Mouse (Mus musculus): ENCODE data around the gene Psip1.
A peak's percentile ranks its signal among the peaks of the same experiment; 100 is the strongest.
"Not testable (repeated sequence)": the region's sequence is repeated elsewhere in the genome, so short reads cannot be mapped to it uniquely, and the experiment has no call there.

Psip1 gene

DNA sequence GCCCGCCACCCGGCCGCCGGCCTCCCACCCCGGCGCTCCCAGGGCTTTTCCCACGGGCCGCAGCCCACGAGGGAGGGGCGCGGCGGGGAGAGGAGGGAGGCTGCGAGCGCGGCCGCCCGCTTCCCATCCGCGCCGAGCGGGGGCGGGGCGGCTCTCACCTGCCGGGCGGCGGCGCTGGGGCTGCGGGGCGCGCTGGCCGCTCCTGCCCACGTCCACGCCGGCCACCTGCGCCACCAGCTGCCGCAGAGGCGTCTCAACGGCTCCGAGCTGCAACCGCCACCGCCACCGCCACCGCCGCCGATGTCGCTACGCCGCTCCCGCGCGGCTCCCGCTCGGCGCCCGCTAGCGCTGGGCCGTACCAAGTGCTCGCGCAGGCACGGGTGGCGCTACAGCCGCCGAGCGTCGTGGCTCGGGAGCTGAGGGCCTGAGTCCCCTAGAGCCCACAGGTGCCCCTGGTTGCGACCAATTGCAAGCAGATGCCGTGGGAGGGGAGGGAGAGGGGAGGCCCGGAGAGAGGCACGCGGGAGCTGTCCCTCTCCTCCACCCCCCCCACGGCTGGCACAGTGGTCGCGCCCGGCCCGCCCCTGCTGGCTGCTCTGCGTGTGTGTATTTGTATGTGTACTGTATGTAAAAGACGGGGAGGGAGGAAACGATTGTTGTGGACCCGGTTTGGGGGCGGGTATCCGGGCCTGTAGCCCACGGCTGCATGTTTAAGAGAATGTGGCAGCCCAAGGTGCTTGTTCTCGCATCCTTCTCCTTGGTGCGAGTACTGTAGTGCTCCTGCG lies at the start of gene Psip1:
Gene Psip1 (minus strand): TSS at position 343 of the 785 bp plus-strand sequence.
- peak; percentile 95 for DNase-seq (ENCODE audit: low read depth)

DNA sequence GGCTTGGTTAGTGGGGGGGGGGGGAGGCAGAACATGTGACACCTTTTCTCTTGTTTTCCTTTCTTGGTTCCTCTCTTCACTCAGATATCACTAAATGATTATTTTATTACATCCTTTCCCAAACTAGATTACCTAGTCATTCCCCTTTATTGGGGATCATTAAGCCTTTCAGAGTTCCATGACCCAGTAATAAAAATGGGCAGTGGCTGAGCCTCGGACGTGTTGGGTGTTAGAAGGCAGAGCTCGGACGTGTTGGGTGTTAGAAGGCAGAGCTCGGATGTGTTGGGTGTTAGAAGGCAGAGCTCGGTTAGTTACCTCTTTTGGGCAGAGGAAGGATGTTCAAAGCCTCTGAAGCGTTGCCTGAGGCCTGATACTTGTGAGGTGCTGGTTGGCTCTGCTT lies 47.8 kb upstream of the Psip1 start:
- DNase-seq (ENCODE audit: low read depth): no peak

DNA sequence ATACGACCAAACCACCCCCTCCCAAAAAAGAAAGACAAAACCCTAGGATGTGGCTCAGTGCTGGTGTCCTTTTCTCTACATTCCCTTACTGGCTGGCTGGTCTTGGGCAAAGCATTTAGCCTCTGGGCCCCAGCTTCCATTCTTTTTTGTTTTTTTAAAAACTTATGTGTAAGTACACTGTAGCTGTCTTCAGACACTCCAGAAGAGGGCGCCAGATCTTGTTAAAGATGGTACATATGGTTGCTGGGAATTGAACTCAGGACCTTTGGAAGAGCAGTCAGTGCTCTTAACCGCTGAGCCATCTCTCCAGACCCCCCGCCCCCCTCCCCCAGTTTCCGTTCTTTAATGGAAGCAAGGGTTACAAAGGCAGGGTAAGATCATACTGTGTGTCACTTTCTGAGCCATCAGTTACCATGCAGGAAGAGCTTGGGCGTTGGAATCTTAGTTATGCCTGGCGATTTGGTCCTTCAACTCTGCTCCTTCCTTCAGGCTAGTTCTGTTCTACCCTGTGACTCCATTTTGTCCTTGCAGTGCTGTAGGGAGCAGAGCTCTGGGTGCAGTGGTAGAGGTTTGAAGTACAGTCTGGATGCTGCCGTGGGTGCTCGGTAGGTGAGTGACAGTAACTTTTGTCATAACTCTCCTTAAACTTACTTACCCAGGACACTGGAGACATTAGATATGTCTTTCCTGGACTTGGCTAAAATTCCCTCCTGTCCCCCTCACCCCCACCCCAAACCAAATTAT lies 47.1 kb upstream of the Psip1 start:
- DNase-seq (ENCODE audit: low read depth): no peak

DNA sequence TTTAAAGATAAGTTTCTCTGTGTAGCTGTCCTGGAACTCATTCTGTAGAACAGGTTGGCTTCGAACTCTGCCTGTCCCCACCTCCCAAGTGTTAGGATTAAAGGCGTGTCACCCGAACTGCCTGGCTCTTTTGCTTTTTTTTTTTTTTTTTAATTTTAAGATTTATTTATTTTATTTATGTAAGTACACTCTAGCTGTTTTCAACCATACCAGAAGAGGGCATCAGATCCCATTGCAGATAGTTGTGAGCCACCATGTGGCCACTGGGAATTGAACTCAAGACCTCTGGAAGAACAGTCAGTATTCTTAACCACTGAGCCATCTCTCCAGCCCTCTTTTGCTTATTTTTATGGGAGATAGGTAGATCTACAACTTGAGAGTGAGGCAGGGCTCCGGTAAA lies 43.8 kb upstream of the Psip1 start:
- DNase-seq (ENCODE audit: low read depth): not testable (repeated sequence)

DNA sequence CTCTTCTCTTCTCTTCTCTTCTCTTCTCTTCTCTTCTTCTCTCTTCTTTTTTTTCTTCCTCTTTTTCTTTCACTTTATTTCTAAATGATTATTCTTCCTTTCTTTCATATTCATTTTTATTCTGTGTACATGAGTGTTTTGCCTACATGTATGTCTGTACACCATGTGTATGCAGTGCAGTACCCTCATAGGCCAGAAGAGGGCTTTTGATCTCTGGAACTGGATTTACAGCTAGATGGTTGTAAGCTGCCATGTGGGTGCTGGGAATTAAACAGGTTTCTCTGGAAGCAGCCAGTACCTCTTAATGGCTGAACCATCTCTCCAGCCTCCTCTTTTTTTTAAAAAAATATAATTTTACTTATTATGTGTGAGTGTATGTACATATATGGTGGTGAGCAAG lies 41.7 kb upstream of the Psip1 start:
- peak; percentile 83 for DNase-seq (ENCODE audit: low read depth)

DNA sequence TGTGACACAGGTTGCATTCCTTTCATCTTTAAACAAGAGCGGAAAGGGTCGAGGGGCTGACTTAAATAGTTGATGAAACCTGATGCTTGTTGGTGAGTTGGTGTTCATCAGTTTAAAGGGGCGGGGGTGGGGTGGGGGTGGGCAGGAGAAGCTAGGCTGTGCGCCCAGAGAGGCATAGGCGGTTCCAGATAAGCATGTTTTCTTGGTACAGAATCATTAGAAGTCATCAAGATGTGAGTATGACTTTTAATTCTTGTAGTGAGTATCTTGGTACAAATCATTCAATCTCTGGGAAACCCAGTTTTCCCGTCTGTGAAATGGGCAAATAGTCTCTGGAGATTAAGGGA lies 40.7 kb upstream of the Psip1 start:
- no peak for DNase-seq (ENCODE audit: low read depth)

DNA sequence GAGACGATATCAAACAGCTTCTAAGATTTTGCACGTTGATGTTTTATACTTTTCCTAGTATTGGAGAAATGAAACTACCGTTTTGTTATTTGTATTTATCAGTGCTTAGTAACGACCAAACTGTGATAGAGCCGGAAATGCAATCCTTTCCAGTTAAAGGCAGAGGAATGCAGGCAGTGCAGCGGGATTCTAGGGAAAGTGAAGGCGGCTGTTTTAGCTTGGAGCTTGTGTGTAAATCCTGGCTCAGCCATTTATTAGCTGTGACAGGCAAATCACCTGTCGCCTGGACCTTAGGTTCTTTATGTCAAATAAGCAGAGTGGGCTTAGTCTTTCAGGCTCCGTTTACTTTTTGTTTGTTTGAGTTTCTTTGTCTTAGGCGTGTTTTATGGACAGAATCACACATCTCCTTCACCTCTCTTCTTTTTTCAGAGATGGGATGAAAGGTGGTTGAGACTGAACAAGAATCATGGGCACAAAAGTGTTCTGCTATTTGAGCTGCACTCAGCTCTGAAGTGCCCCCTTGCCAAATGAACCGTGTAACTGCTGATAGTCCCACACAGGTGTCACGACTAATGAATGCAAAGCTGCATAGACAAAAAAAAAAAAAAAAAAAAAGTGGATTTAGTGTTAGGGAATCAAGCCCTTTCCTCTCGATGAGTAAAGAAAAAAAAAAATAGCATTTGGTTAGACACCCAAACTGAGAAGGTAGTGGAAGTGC lies 40.2 kb upstream of the Psip1 start:
- DNase-seq (ENCODE audit: low read depth): no peak

DNA sequence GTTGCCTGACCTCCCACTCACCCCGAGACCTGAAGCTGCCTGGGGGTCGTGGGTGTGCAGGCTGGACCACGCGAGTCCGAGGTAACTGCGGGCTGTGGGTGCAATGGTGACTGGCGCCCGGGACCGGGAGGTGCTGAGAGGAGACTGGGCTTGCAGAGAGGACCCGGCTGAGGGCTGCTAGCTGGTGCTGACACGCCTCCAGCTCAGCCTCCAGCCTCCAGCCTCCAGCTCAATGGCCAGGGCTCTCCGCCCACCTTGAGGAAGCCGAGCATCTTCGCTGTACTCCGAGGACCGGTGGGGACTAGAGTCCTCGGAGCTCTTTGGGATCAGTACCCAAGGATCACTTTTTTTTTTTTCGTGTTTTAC lies 39.4 kb upstream of the Psip1 start:
- DNase-seq (ENCODE audit: low read depth): no peak

DNA sequence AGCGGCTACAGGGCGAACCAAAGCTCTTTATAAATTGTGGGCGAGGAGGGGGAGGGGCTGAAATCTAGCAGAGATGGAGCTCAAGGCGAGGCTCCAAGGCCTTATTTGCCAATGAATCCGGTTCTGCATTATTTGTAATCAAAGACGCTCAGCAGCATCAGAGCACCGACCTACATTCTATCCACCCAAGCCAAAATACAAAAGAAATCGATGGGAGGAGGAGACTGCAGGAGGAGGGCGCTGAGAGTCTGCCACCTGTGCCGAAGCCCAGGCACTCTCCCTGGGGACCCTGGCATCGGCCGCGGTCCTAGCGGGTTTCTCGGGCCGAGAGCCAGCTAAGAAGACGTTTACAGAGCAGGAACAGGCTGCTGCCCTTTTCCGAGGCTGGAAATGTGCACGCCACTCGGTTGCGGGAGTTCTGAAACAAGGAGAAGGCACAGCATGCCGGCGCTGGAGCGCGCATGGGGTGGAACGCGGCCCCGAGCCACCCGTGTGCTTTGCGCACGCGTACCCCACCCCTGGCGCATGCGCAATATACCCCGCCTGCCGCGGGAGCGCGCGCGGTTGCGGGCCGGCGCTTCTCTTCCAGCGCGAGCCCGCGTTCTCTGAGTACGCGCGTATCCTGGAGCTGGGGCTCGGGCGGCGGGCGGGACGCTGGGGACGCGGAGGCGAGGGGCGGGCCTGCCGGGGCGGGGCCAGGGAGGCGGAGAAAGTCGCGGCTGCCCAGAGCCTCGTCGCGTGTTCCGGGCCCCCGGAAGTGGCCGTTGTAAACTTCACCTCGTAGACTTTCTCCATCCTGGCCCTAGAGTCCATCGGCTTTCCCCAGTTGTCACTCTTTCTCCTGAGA lies 38.8 kb upstream of the Psip1 start, which contains the start of gene Ccdc171:
Gene Ccdc171 (plus strand): TSS at position 703 of the 847 bp plus-strand sequence.
- DNase-seq (ENCODE audit: low read depth): peak; percentile 98

DNA sequence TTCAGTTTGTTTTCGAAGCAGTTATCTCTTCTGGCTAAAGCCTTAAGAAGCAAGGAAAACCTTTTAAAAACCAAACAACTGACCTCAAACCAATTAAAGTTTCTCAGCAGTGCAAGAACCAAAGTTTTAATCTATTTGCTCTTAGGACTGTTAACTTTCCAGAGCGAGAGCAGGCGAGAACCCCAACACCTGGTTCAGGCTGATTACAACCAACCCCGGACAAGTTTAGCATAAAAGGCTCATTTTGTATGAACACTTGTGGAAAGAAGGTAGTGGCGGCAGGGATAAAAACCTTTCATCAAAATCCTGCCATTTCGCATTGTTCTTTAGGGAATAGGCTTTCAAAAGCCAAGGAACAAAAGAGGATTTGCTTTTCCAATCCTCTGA lies 38.2 kb upstream of the Psip1 start:
- no peak for DNase-seq (ENCODE audit: low read depth)

DNA sequence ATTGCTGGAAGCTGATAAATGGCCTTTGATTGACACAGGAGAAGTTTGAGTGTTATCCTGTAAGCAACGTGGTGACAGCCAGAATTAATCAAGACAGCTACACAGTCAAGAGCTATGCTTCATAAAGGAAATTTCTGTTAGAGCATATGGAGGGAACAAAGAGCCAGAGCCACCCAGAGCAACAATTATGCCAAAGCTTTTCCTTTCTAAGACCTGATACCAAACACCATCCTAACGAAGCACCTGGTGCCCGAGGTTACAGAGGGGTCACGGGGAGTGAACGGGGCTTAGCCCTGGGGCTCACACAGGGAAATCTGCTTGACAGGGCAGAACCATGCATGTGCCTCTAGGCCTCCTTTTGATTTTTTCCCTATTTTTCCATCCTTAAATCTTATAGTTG lies 35.8 kb upstream of the Psip1 start:
- DNase-seq (ENCODE audit: low read depth): no peak

DNA sequence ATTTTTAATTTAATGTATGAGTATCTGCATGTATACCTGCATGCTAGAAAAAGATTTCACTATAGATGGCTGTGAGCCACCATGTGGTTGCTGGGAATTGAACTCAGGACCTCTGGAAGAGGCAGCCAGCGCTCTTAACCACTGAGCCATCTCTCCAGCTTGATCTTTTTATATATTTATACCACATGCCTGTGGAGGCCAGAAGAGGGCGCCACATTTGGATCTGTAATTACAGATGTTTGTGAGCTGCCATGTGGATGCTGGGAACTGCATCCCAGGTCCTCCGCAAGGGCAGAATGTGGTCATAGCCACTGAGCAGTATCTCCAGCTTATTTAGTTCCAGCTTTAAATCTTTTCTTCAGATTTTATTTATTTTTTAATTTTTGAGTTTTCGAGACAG lies 34.0 kb upstream of the Psip1 start:
- DNase-seq (ENCODE audit: low read depth): peak; percentile 56

DNA sequence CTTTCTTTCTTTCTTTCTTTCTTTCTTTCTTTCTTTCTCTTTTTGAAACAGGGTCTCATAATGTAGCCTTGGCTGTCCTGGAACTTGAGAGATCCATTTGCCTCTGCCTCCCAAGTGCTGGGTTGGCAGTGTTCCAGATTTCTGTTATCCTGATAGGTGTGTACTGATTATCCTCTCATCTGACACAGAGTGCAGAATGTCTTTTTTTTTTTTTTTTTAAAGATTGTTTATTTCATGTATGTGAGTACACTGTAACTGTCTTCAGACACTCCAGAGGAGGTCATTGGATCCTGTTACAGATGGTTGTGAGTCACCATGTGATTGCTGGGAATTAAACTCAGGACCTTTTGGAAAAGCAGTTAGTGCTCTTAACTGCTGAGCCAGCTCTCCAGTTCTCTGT lies 33.5 kb upstream of the Psip1 start:
- DNase-seq (ENCODE audit: low read depth): no peak

DNA sequence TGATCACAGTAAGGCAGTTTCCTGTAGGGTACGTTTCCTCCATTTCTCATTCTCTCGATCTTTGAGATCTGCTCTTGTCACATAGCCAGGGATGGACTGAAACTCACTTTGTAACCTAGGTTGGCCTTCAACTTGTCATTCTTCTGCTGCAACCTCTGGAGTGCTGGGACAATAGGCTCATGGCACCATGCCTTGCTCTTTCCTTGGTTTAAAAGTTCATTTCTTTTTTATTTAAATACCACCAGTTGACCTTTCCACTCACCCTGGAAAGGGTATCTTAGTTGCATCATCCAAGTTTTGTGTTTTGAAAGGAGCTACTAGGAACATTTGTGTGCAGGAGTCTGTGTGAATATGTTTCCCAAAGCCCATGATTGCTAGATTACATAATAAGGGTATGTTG lies 32.9 kb upstream of the Psip1 start:
- DNase-seq (ENCODE audit: low read depth): no peak

DNA sequence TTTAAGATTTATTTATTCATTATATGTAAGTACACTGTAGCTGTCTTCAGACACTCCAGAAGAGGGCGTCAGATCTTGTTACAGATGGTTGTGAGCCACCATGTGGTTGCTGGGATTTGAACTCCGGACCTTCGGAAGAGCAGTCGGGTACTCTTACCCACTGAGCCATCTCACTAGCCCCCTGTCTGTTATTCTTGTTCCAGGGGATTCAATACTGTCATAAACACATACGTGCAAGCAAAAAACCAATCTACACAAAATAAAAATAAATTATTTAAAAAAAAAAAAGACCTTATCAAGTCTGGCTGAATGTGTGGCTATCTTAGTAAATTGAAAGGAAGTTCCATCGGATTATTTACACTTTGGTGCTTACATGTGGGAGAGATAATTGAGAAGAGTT lies 29.9 kb upstream of the Psip1 start:
- DNase-seq (ENCODE audit: low read depth): not testable (repeated sequence)

DNA sequence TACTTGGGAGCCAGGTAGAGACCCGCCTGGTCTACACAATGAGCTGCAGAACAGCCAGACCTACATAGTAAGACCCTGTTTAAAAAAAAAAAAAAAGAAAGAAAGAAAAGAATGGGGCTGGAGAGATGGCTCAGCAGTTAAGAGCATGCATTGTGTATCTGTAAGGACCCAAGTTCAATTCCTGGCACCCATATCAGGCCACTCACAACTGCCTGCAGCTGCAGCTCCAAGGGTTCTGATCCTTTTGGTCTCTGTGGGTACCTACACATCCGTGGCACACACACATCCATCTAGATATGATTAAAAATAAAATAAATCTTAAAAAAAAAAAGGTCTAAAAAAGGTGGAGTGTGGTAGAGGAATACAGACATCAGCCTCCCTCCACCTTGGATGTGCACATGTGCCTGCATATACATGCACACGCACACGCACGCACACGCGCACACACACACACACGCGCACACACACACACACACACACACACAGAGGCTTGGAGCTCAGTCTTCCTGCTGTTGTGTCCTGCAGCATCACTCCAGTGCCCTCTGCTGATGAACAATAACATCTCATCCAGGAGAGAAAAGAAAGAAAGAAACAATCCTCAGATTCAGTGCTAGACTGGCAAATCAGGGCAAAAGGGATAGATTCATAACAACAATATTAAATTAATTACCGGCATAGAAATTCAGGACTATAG lies 28.9 kb upstream of the Psip1 start:
- peak; percentile 39 for DNase-seq (ENCODE audit: low read depth)

DNA sequence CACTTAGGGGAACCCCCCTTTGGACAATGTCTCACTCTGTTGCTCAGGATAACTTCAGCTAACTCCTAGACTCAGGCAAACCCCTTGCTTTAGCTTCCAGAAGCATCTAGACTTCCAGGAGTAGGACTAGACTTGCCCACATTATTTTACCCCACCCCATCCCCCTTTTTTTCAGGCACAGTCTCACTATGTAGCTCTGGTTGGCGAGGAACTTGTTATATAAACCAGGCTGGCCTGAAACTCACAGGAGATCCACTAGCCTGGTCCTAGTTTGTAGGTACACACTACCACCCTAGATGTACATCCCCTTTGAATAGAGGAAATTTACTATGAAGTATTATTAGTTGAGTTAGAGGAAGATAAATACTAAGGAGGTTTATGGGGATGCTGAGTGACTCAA lies 27.9 kb upstream of the Psip1 start:
- no peak for DNase-seq (ENCODE audit: low read depth)

DNA sequence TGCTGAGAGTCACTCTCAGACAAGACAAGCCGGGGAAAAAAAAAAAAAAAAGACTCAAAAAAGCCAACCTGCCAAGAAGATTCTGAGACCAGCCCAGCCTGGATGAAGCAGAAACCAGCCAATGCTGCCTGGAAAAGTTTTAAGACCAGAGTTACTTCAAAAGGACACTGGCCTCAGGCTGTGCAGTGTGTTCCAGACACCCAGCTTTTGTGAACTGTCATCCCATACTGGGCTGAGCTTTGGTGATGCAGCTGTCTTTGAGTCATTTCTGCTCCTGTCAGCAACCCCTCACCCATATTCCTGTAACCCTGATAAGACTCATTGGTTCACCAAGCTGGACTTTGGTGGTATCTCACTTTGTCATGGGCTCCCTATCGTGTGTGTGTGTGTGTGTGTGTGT lies 26.4 kb upstream of the Psip1 start:
- no peak for DNase-seq (ENCODE audit: low read depth)

DNA sequence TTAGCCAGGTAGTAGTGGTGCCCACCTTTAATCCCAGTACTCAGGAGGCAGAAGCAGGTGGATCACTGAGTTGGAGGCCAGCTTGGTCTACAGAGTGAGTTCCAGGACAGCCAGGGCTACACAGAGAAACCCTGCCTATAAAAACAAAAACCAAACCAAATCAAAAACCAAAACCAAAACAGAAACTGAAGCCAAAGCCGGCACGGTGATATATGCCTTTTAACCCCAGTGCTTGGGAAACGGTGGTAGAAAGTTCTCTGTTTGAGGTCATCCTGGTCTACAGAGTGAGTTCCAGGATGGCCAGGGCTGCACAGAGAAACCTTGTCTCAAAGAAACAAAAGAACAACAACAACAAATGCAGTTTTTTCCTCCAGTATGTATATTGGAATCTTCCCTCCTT lies 26.0 kb upstream of the Psip1 start:
- DNase-seq (ENCODE audit: low read depth): no peak

DNA sequence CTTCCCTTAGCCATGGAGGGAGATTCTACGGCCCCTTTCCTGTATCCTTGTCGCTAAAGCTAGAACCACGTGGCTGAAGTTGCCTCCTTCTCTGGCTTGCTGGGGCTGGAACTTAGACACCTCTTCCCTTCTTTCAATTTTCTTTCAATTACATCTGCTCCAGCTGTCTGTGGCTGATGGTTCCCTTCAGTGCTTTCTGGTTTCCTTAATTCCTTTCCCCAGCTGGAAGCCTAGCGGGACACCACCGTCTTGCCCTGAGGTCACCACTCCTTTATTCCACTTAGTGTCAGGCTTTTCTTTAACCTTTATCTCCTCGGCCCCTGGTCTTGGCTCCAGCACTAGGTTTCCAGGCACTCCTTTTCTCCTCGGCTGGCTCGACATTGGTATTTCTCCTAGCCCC lies 24.8 kb upstream of the Psip1 start:
- no peak for DNase-seq (ENCODE audit: low read depth)

DNA sequence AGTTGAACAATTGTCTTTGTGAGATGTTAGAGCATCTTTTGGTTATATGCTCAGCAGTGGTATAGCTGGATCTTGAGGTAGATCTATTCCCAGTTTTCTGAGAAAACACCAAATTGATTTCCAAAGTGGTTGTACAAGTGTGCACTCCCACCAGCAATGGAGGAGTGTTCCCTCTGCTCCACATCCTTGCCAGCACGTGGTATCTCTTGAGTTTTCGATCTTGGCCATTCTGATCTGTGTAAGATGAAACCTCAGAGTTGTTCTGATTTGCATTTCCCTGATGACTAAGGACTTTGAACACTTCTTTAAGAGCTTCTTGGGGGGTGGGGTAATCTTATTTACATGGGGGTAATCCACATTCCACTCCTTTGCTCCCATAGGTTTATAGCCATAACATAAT lies 23.3 kb upstream of the Psip1 start:
- DNase-seq (ENCODE audit: low read depth): no peak

DNA sequence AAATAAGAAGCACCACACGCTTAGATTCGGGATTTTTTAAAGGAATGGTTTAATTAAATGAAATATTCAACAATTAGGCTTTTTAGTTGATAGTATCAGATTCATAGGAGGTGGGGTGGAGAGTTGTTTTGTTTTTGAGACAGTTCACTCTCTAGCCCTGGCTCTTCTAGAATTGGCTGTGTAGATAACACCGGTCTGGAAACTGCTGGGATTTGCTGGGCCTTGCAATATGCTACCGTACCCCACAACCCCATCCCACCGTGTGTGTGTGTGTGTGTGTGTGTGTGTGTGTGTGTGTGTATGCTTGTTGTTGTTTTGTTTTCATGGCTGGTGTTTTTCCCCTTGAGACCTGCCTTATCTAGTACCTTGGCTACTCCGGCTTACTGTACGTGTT lies 14.8 kb upstream of the Psip1 start:
- no peak for DNase-seq (ENCODE audit: low read depth)
